In genomic region chr11:67112019-67112850, GRCm38 (mm10) we compare ENCODE assay signal across 10 mouse cellular contexts. TPM values are rescaled to one million over a fixed set of nuclear protein-coding genes. Genes with fewer than 3 reads are reported as not detected.
DNase-seq lines count a peak whose midpoint lies in the region; ATAC-seq lines count a peak whose summit lies in the region.
"Had no signal": no experiment of that assay in that cellular context is flagged by ENCODE, and none has a peak within 500 bp of the region (broad histone marks: within the 10 kb centered on the region; RNA-seq: fewer than 3 reads in every experiment).

No protein-coding gene starts in this region.

- H3K9me3 ChIP-seq in kidney, embryonic 16.5 days (ENCODE audit: low read length), result no peaks in the 10 kb centered on the region
- no peaks in the 10 kb centered on the region for H3K9me3 ChIP-seq in midbrain, embryonic 12.5 days

- no peak for ATAC-seq in kidney, embryonic 16.5 days (ENCODE audit: low FRiP score, low TSS enrichment)
- ATAC-seq in midbrain, embryonic 12.5 days (ENCODE audit: low FRiP score, low read depth), result peak; percentile 58; the same call in 1 of the 2 replicates

- no peak overlapping the region for H3K9ac ChIP-seq in kidney, embryonic 16.5 days (replicated peaks; ENCODE audit: low read length)
- no peak overlapping the region for H3K9ac ChIP-seq in midbrain, embryonic 12.5 days (replicated peaks)

- WGBS in kidney, embryonic 16.5 days, result 36% methylated on average over 11 of the region's 11 CpGs
- 27% methylated on average over 11 of the region's 11 CpGs for WGBS in midbrain, embryonic 12.5 days

- no peaks in the 10 kb centered on the region for H3K27me3 ChIP-seq in kidney, embryonic 16.5 days (ENCODE audit: insufficient read depth, low read length)
- H3K27me3 ChIP-seq in midbrain, embryonic 12.5 days, result peaks cover 14% of the 10 kb centered on the region

- peak; percentile 67 for DNase-seq in kidney, adult 18-20 months
- peak; percentile 49 for DNase-seq in T-cell, adult 2 months (ENCODE audit: low spot score)
- DNase-seq in cerebellum, postnatal 4 days (ENCODE audit: low spot score in 2 of 2), result peak; percentile 44 to 76
- peak; percentile 82 for DNase-seq in gastrocnemius, postnatal 10 days
- peak; percentile 62 to 69 for DNase-seq in layer of hippocampus, postnatal 14 days (ENCODE audit: low spot score in 2 of 2)
- peak; percentile 49 to 80 for DNase-seq in spleen, postnatal 4 days (ENCODE audit: low spot score in 2 of 2)

- H3K4me1 ChIP-seq in kidney, embryonic 16.5 days (ENCODE audit: insufficient read depth, low read length), result no peaks in the 10 kb centered on the region
- H3K4me1 ChIP-seq in midbrain, embryonic 12.5 days, result no peaks in the 10 kb centered on the region

- H3K4me3 ChIP-seq in kidney, embryonic 16.5 days (ENCODE audit: low read length), result no peak overlapping the region
- no peak overlapping the region for H3K4me3 ChIP-seq in midbrain, embryonic 12.5 days

- H3K27ac ChIP-seq in kidney, embryonic 16.5 days (ENCODE audit: low read length), result no peak overlapping the region
- no peak overlapping the region for H3K27ac ChIP-seq in midbrain, embryonic 12.5 days (replicated peaks)

- H3K36me3 ChIP-seq in kidney, embryonic 16.5 days (ENCODE audit: insufficient read depth, low read length), result no peaks in the 10 kb centered on the region
- H3K36me3 ChIP-seq in midbrain, embryonic 12.5 days, result no peaks in the 10 kb centered on the region

- no peak overlapping the region for H3K4me2 ChIP-seq in kidney, embryonic 16.5 days (replicated peaks; ENCODE audit: low read depth, low read length)
- no peak overlapping the region for H3K4me2 ChIP-seq in midbrain, embryonic 12.5 days (replicated peaks)

RNA-seq across cellular contexts. Expression of gene Myh3, which starts 34.1 kb away (rescaled TPM):
- 4.7 and 5.1 TPM in 2 replicates for polyA plus RNA-seq in kidney, embryonic 16.5 days (2015; fragmentation: Nextera tagmentation; extraction: Ambion mirVana)
- 100 to 1,000 TPM in 1 of 2 experiments, 10 to 100 TPM in 1; 79.0 to 104 TPM for total RNA-seq in gastrocnemius, postnatal 10 days (2021)
- under 1 TPM; 0.64 to 0.67 TPM for total RNA-seq in layer of hippocampus, postnatal 14 days (2021)
- polyA plus RNA-seq in midbrain, embryonic 12.5 days (2016; fragmentation: Nextera tagmentation; extraction: Ambion mirVana), result 0.71 and 0.75 TPM in 2 replicates
- polyA plus RNA-seq: gonadal fat pad, adult 2 months had no signal

RNA-seq across cellular contexts. Expression of gene Myh2, which starts 58.6 kb away (rescaled TPM):
- not detected in 2 replicates for polyA plus RNA-seq in kidney, embryonic 16.5 days (2015; fragmentation: Nextera tagmentation; extraction: Ambion mirVana)
- total RNA-seq in gastrocnemius, postnatal 10 days (2021), result 1,000 to 10,000 TPM; 1,145 to 1,256 TPM
- under 1 TPM; 0.09 to 0.14 TPM for total RNA-seq in layer of hippocampus, postnatal 14 days (2021)
- polyA plus RNA-seq in midbrain, embryonic 12.5 days (2016; fragmentation: Nextera tagmentation; extraction: Ambion mirVana), result 0.09 and 0.14 TPM in 2 replicates
- polyA plus RNA-seq: stomach, embryonic 14.5 days had no signal

RNA-seq across cellular contexts. Expression of gene Sco1, which starts 59.8 kb away (rescaled TPM):
- polyA plus RNA-seq in kidney, embryonic 16.5 days (2015; fragmentation: Nextera tagmentation; extraction: Ambion mirVana), result 16.3 and 17.7 TPM in 2 replicates
- 10 to 100 TPM in 1 of 2 experiments, 1 to 10 TPM in 1; 9.8 to 11.4 TPM for total RNA-seq in gastrocnemius, postnatal 10 days (2021)
- 1 to 10 TPM; 8.4 to 8.5 TPM for total RNA-seq in layer of hippocampus, postnatal 14 days (2021)
- polyA plus RNA-seq in midbrain, embryonic 12.5 days (2016; fragmentation: Nextera tagmentation; extraction: Ambion mirVana), result 17.5 and 19.8 TPM in 2 replicates

RNA-seq across cellular contexts. Expression of gene Adprm, which starts 59.8 kb away (rescaled TPM):
- 29.9 TPM in 2 replicates for polyA plus RNA-seq in kidney, embryonic 16.5 days (2015; fragmentation: Nextera tagmentation; extraction: Ambion mirVana)
- 10 to 100 TPM in 1 of 2 experiments, 1 to 10 TPM in 1; 8.0 to 11.9 TPM for total RNA-seq in gastrocnemius, postnatal 10 days (2021)
- total RNA-seq in layer of hippocampus, postnatal 14 days (2021), result 10 to 100 TPM; 19.8 to 22.2 TPM
- polyA plus RNA-seq in midbrain, embryonic 12.5 days (2016; fragmentation: Nextera tagmentation; extraction: Ambion mirVana), result 34.8 and 37.5 TPM in 2 replicates

Comparison
In these comparisons a context has a peak if more than half of its experiments do, and no peak if none do; other contexts are left out.
1. RNA of gene Myh3, which starts 34.1 kb away (total RNA-seq): 79.0 to 104 TPM in gastrocnemius, postnatal 10 days; 0.64 to 0.67 TPM in layer of hippocampus, postnatal 14 days; every median in the first group is over 10 times any median in the second.
2. RNA of gene Myh2, which starts 58.6 kb away (total RNA-seq): 1,145 to 1,256 TPM in gastrocnemius, postnatal 10 days; 0.09 to 0.14 TPM in layer of hippocampus, postnatal 14 days; every median in the first group is over 1,000 times any median in the second.
3. Peak in every context shown above with its lines, with median percentiles within 50 percentile points of each other: DNase-seq.